25 mouse cellular contexts compared by ENCODE assay signal in the genomic region with DNA sequence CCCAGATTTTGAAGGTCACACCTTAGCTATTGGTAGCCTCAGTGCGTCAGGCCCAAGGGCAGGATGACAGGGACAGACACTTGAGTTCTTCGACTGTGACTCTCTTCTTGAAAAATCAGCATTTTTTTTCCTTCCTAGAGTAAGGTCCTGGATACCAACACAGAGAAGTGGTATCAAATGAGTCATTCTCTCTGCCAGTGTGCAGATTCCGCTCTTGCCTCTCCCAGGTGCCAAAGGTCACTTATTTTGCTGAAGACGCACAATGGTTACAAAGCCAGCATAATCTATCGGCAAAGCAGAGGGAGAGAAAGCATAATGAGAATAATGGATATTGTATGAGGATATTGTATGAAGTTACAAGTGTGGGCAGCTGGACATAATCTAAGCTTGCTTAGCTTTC.
DNase-seq lines count a peak whose midpoint lies in the region; ATAC-seq and TF ChIP-seq lines count a peak whose summit lies in the region.
"Had no signal": no experiment of that assay in that cellular context is flagged by ENCODE, and none has a peak within 500 bp of the region (broad histone marks: within the 10 kb centered on the region; RNA-seq: fewer than 3 reads in every experiment).

No protein-coding gene starts in this region.

- H3K27ac ChIP-seq in forebrain, embryonic 11.5 days (ENCODE audit: low read depth, low read length) = no peak overlapping the region
- no peak overlapping the region for H3K27ac ChIP-seq in forebrain, postnatal 0 days (ENCODE audit: low read depth, low read length)
- no peak overlapping the region for H3K27ac ChIP-seq in kidney, postnatal 0 days
- H3K27ac ChIP-seq in stomach, postnatal 0 days (replicated peaks) = no peak overlapping the region; the same call in 1 of the 2 replicates
- H3K27ac ChIP-seq in limb, embryonic 10.5 days = no peak overlapping the region
- H3K27ac ChIP-seq: embryonic facial prominence, embryonic 10.5 days; heart, adult 2 months; heart, embryonic 13.5 days; left cerebral cortex, adult 2 months; liver, embryonic 15.5 days; macrophage; midbrain, embryonic 10.5 days had no signal

- no peaks in the 10 kb centered on the region for H3K9me3 ChIP-seq in forebrain, embryonic 11.5 days (ENCODE audit: control insufficient read depth, low read length)
- no peaks in the 10 kb centered on the region for H3K9me3 ChIP-seq in forebrain, postnatal 0 days (ENCODE audit: low read length)
- H3K9me3 ChIP-seq in kidney, postnatal 0 days (replicated peaks; ENCODE audit: low read length) = no peaks in the 10 kb centered on the region
- no peaks in the 10 kb centered on the region for H3K9me3 ChIP-seq in stomach, postnatal 0 days (ENCODE audit: control insufficient read depth, low read length)
- H3K9me3 ChIP-seq in limb, embryonic 10.5 days (replicated peaks) = no peaks in the 10 kb centered on the region
- H3K9me3 ChIP-seq: heart, embryonic 13.5 days; hindbrain, embryonic 13.5 days; liver, embryonic 15.5 days; midbrain, embryonic 10.5 days; neural tube, embryonic 15.5 days had no signal

- H3K36me3 ChIP-seq in forebrain, embryonic 11.5 days (ENCODE audit: control insufficient read depth, insufficient read depth, low read length) = no peaks in the 10 kb centered on the region; the same call in 1 of the 2 replicates
- peaks cover 1% of the 10 kb centered on the region; the same call in 1 of the 2 replicates for H3K36me3 ChIP-seq in forebrain, postnatal 0 days (ENCODE audit: insufficient read depth)
- H3K36me3 ChIP-seq in kidney, postnatal 0 days (ENCODE audit: insufficient read depth, low read length) = no peaks in the 10 kb centered on the region
- H3K36me3 ChIP-seq in stomach, postnatal 0 days (ENCODE audit: control insufficient read depth, insufficient read depth, low read length) = no peaks in the 10 kb centered on the region
- H3K36me3 ChIP-seq in limb, embryonic 10.5 days = peaks cover 16% of the 10 kb centered on the region
- H3K36me3 ChIP-seq: heart, embryonic 13.5 days; liver, embryonic 15.5 days; neural tube, embryonic 15.5 days had no signal

- TF ChIP-seq CTCF in forebrain, postnatal 0 days (IDR thresholded peaks at IDR 0.05; ENCODE audit: low read depth) = no peak
- TF ChIP-seq CTCF in kidney, postnatal 0 days (IDR thresholded peaks at IDR 0.05; ENCODE audit: low read depth) = no peak
- TF ChIP-seq CTCF in stomach, postnatal 0 days (IDR thresholded peaks at IDR 0.05; ENCODE audit: low read depth) = no peak

- 0 out of 2 replicates have a peak, but pooled peaks cover 2% of the 10 kb centered on the region for H3K4me1 ChIP-seq in forebrain, embryonic 11.5 days (replicated peaks; ENCODE audit: control insufficient read depth, insufficient read depth, low read length)
- peaks cover 6% of the 10 kb centered on the region; the same call in 1 of the 2 replicates for H3K4me1 ChIP-seq in forebrain, postnatal 0 days (ENCODE audit: insufficient read depth)
- H3K4me1 ChIP-seq in kidney, postnatal 0 days (replicated peaks; ENCODE audit: insufficient read depth, low read length) = no peaks in the 10 kb centered on the region
- no peaks in the 10 kb centered on the region for H3K4me1 ChIP-seq in stomach, postnatal 0 days (replicated peaks; ENCODE audit: control insufficient read depth, insufficient read depth)
- no peaks in the 10 kb centered on the region; the same call in 1 of the 2 replicates for H3K4me1 ChIP-seq in limb, embryonic 10.5 days
- H3K4me1 ChIP-seq: embryonic facial prominence, embryonic 10.5 days; liver, embryonic 15.5 days; midbrain, embryonic 10.5 days had no signal

- DNase-seq in forebrain, embryonic 11.5 days (ENCODE audit: low spot score) = peak; percentile 5
- DNase-seq in forebrain, postnatal 0 days = no peak
- DNase-seq in kidney, adult 8-10 months = peak; percentile 34 to 35
- DNase-seq in kidney, postnatal 4 days = no peak
- DNase-seq in kidney, postnatal 0 days (ENCODE audit: low spot score) = no peak
- peak; percentile 40 for DNase-seq in stomach, postnatal 0 days (ENCODE audit: low spot score)
- DNase-seq in limb, embryonic 10.5 days (ENCODE audit: low spot score) = no peak
- DNase-seq in frontal cortex, postnatal 14 days (ENCODE audit: low spot score in 2 of 2) = no peak
- DNase-seq: adrenal gland, postnatal 36 days; cerebellum, adult 9-10 months; gastrocnemius, postnatal 25 days; heart, adult 2 months; heart, postnatal 14 days; layer of hippocampus, adult 9-11 months; left cerebral cortex, postnatal 4 days; liver had no signal

- H3K9ac ChIP-seq in forebrain, embryonic 11.5 days (ENCODE audit: low read length) = no peak overlapping the region
- no peak overlapping the region for H3K9ac ChIP-seq in forebrain, postnatal 0 days
- H3K9ac ChIP-seq in kidney, postnatal 0 days (ENCODE audit: low read depth, low read length) = no peak overlapping the region
- H3K9ac ChIP-seq in stomach, postnatal 0 days (ENCODE audit: low read length) = no peak overlapping the region
- H3K9ac ChIP-seq: heart, embryonic 13.5 days; hindbrain, embryonic 13.5 days; liver, embryonic 15.5 days; neural tube, embryonic 15.5 days had no signal

- no peak for TF ChIP-seq EP300 in stomach, postnatal 0 days (optimal IDR thresholded peaks at IDR 0.05)

- H3K4me3 ChIP-seq in forebrain, embryonic 11.5 days (ENCODE audit: low read depth, low read length) = no peak overlapping the region
- no peak overlapping the region for H3K4me3 ChIP-seq in forebrain, postnatal 0 days (ENCODE audit: low read depth, low read length)
- no peak overlapping the region for H3K4me3 ChIP-seq in kidney, postnatal 0 days (replicated peaks; ENCODE audit: low read depth, low read length)
- H3K4me3 ChIP-seq in stomach, postnatal 0 days (ENCODE audit: low read depth, low read length) = no peak overlapping the region
- no peak overlapping the region for H3K4me3 ChIP-seq in limb, embryonic 10.5 days
- H3K4me3 ChIP-seq: embryonic facial prominence, embryonic 10.5 days; heart, adult 2 months; heart, embryonic 13.5 days; hindbrain, embryonic 13.5 days; left cerebral cortex, adult 2 months; liver, embryonic 15.5 days; midbrain, embryonic 10.5 days; neural tube, embryonic 15.5 days had no signal

- 86% methylated on average over 5 of the region's 5 CpGs for WGBS in forebrain, embryonic 11.5 days
- WGBS in forebrain, postnatal 0 days = 82% methylated on average over 5 of the region's 5 CpGs
- WGBS in kidney, postnatal 0 days = 88% methylated on average over 5 of the region's 5 CpGs
- 77% methylated on average over 5 of the region's 5 CpGs for WGBS in stomach, postnatal 0 days
- WGBS in limb, embryonic 10.5 days = 94% methylated on average over 5 of the region's 5 CpGs

- H3K4me2 ChIP-seq in forebrain, embryonic 11.5 days (ENCODE audit: low read depth, low read length, severe bottlenecking) = no peak overlapping the region
- no peak overlapping the region for H3K4me2 ChIP-seq in forebrain, postnatal 0 days (ENCODE audit: low read depth)
- H3K4me2 ChIP-seq in kidney, postnatal 0 days (ENCODE audit: low read length) = no peak overlapping the region
- H3K4me2 ChIP-seq in stomach, postnatal 0 days (replicated peaks; ENCODE audit: low read depth) = no peak overlapping the region
- H3K4me2 ChIP-seq: heart, embryonic 13.5 days; hindbrain, embryonic 13.5 days; liver, embryonic 15.5 days; neural tube, embryonic 15.5 days had no signal

- no peaks in the 10 kb centered on the region for H3K27me3 ChIP-seq in forebrain, embryonic 11.5 days (ENCODE audit: control insufficient read depth, insufficient read depth, low read length)
- no peaks in the 10 kb centered on the region for H3K27me3 ChIP-seq in forebrain, postnatal 0 days (ENCODE audit: insufficient read depth, low read length)
- H3K27me3 ChIP-seq in kidney, postnatal 0 days (ENCODE audit: insufficient read depth, low read length) = no peaks in the 10 kb centered on the region
- no peaks in the 10 kb centered on the region for H3K27me3 ChIP-seq in stomach, postnatal 0 days (ENCODE audit: control insufficient read depth, insufficient read depth, low read length)
- H3K27me3 ChIP-seq in limb, embryonic 10.5 days (ENCODE audit: low read depth, poor library complexity, severe bottlenecking) = no peaks in the 10 kb centered on the region
- H3K27me3 ChIP-seq: heart, embryonic 13.5 days; hindbrain, embryonic 13.5 days; liver, embryonic 15.5 days; neural tube, embryonic 15.5 days had no signal

- ATAC-seq in forebrain, embryonic 11.5 days (replicated peaks; ENCODE audit: low FRiP score) = no peak
- ATAC-seq in forebrain, postnatal 0 days = no peak
- peak; percentile 61; the same call in 1 of the 2 replicates for ATAC-seq in kidney, postnatal 0 days (replicated peaks; ENCODE audit: low FRiP score, low read depth)
- ATAC-seq in stomach, postnatal 0 days (ENCODE audit: low FRiP score, low TSS enrichment) = peak; percentile 68
- ATAC-seq: forebrain, embryonic 16.5 days had no signal

Comparison
In these comparisons a context has a peak if more than half of its experiments do, and no peak if none do; other contexts are left out.
1. DNase-seq: peak in forebrain, embryonic 11.5 days (single experiment), kidney, adult 8-10 months (2 of 2) and stomach, postnatal 0 days (single experiment); none in forebrain, postnatal 0 days (single experiment), kidney, postnatal 4 days (0 of 2), kidney, postnatal 0 days (single experiment), limb, embryonic 10.5 days (single experiment) and frontal cortex, postnatal 14 days (0 of 2).
2. ATAC-seq: peak in kidney, postnatal 0 days (single experiment) and stomach, postnatal 0 days (single experiment); none in forebrain, embryonic 11.5 days (single experiment) and forebrain, postnatal 0 days (single experiment).